Mouse (Mus musculus) G1E (cell line): ENCODE results near the gene Olfr357. TPM values are rescaled to one million over a fixed set of nuclear protein-coding genes. Genes with fewer than 3 reads are reported as not detected.

Experiments used
- ATAC-seq: 2 replicates; pipeline ENCODE4 v1.8.0; 2016; ENCODE audit warnings: mild to moderate bottlenecking; ENCODE audit not compliant: insufficient number of reproducible peaks, poor library complexity, low FRiP score, severe bottlenecking; ENCODE audit errors: extremely low read depth
- DNase-seq: peaks from one replicate; pipeline ENCODE4 v3.0.0; 2012; ENCODE audit warnings: low spot score
- H3K27me3 ChIP-seq: 2 replicates; pipeline ENCODE4 v1.6.1; 2012; ENCODE audit warnings: mild to moderate bottlenecking, low read length, inconsistent platforms; ENCODE audit not compliant: insufficient read depth
- H3K36me3 ChIP-seq: replicated peaks from 2 replicates; pipeline ENCODE3; 2012; ENCODE audit warnings: mild to moderate bottlenecking, inconsistent platforms
- H3K4me1 ChIP-seq: 2 replicates; pipeline ENCODE4 v1.6.1; 2012; ENCODE audit warnings: low read depth, low read length, inconsistent platforms, mixed read lengths; ENCODE audit not compliant: insufficient read depth
- H3K4me3 ChIP-seq: 2 replicates; pipeline ENCODE4 v1.5.1; 2012; ENCODE audit warnings: low read depth, mild to moderate bottlenecking, inconsistent platforms, low read length, moderate library complexity, mixed read lengths
- H3K9me3 ChIP-seq: replicated peaks from 2 replicates; pipeline ENCODE4 v1.6.1; 2012; ENCODE audit warnings: inconsistent platforms
- CTCF ChIP-seq: IDR thresholded peaks from 2 replicates; pipeline ENCODE4 v1.5.1; 2012; ENCODE audit warnings: low read depth, low read length, inconsistent platforms, mixed read lengths
- GATA1 ChIP-seq: IDR thresholded peaks from 2 replicates; pipeline ENCODE4 v1.6.1; 2012; ENCODE audit warnings: borderline replicate concordance, low read length, inconsistent platforms, mixed read lengths
- GATA2 ChIP-seq: IDR thresholded peaks from 2 replicates; pipeline ENCODE4 v1.6.1; 2012; ENCODE audit warnings: low read depth, low read length, inconsistent platforms, borderline replicate concordance
- POLR2AphosphoS5 ChIP-seq: IDR thresholded peaks from 2 replicates; pipeline ENCODE4 v1.6.1; 2012; ENCODE audit warnings: low read depth, low read length, inconsistent platforms; ENCODE audit not compliant: insufficient replicate concordance
- TAL1 ChIP-seq: conservative IDR thresholded peaks from 2 replicates; pipeline ENCODE4 v1.6.1; 2012; ENCODE audit warnings: low read depth, low read length, inconsistent platforms, mixed read lengths
- polyA plus RNA-seq: library from polyadenylated mRNA; stranded (reverse); fragments of >175 nt; gene quantifications from 2 replicates; pipeline ENCODE4 v1.2.3, GENCODE M21; 2012
- total RNA-seq, 2 experiments: library from RNA; stranded (forward) in 1 of 2; stranded (reverse) in 1 of 2; fragments of 200-1000 nt in 1 of 2; fragments of >200 nt in 1 of 2; fragmentation: Nextera tagmentation in 1 of 2; gene quantifications; 2 replicates each; pipeline ENCODE4 v1.2.3; 2014 to 2017

Olfr357 gene
- total RNA-seq (2014; fragmentation: Nextera tagmentation) (not detected in 2 replicates), total RNA-seq (2017) (0.06 and 0.11 TPM in 2 replicates), polyA plus RNA-seq (not detected in 2 replicates)

- H3K36me3 ChIP-seq, result no peaks in the 10 kb centered on the region
- DNase-seq (no peak), ATAC-seq (no peak)
- no peaks in the 10 kb centered on the region for H3K9me3 ChIP-seq
- no peaks in the 10 kb centered on the region for H3K4me1 ChIP-seq
- H3K27me3 ChIP-seq, result no peaks in the 10 kb centered on the region
- H3K4me3 ChIP-seq, result no peak within 1 kb of the TSS
- TF ChIP-seq GATA1 (no peak), POLR2AphosphoS5 (no peak), CTCF (no peak), GATA2 (no peak), TAL1 (no peak)
Observed at GRCm38 (mm10) chr2:36993527-36993926, at the start of gene Olfr357. Gene Olfr357, plus strand, starts transcription at chr2:36993827.

- no peak overlapping the region for H3K4me3 ChIP-seq
- no peaks in the 10 kb centered on the region for H3K4me1 ChIP-seq
- H3K27me3 ChIP-seq, result no peaks in the 10 kb centered on the region
- no peaks in the 10 kb centered on the region for H3K36me3 ChIP-seq
- TF ChIP-seq GATA1 (no peak), TAL1 (no peak), POLR2AphosphoS5 (no peak), GATA2 (no peak)
- ATAC-seq (no peak), DNase-seq (no peak)
- H3K9me3 ChIP-seq, result no peaks in the 10 kb centered on the region
Observed at GRCm38 (mm10) chr2:36997030-36997429, 3.4 kb downstream of the Olfr357 start.

GRCm38 (mm10) chr2:37009235-37009634 is 15.6 kb downstream of the Olfr357 start, which contains the start of gene Olfr358:
Gene Olfr358, minus strand, starts transcription at chr2:37009335.
- H3K4me3 ChIP-seq, result no peak within 1 kb of the TSS
- no peaks in the 10 kb centered on the region for H3K9me3 ChIP-seq
- H3K4me1 ChIP-seq, result no peaks in the 10 kb centered on the region
- ATAC-seq, result no peak
- H3K36me3 ChIP-seq, result no peaks in the 10 kb centered on the region
- no peak for TF ChIP-seq POLR2AphosphoS5
- no peak for TF ChIP-seq TAL1
- TF ChIP-seq CTCF, result no peak
- TF ChIP-seq GATA2, result no peak
- no peak for TF ChIP-seq GATA1
- no peaks in the 10 kb centered on the region for H3K27me3 ChIP-seq
- DNase-seq, result no peak

Other genes starting within 250 kb of the Olfr357 start
- not detected in 2 replicates for gene Olfr348, start 209.6 kb upstream of the Olfr357 start, total RNA-seq (2014; fragmentation: Nextera tagmentation)
- 0.06 and 0.11 TPM in 2 replicates for gene Olfr348, start 209.6 kb upstream of the Olfr357 start, total RNA-seq (2017)
- not detected in 2 replicates for gene Olfr348, start 209.6 kb upstream of the Olfr357 start, polyA plus RNA-seq
- not detected in 2 replicates for gene Olfr50, start 203.3 kb upstream of the Olfr357 start, total RNA-seq (2014; fragmentation: Nextera tagmentation)
- 0.05 and 0.06 TPM in 2 replicates for gene Olfr50, start 203.3 kb upstream of the Olfr357 start, total RNA-seq (2017)
- not detected in 2 replicates for gene Olfr50, start 203.3 kb upstream of the Olfr357 start, polyA plus RNA-seq
- not detected in 2 replicates for gene Olfr3, start 176.8 kb upstream of the Olfr357 start, total RNA-seq (2014; fragmentation: Nextera tagmentation)
- 0.11 and 0.12 TPM in 2 replicates for gene Olfr3, start 176.8 kb upstream of the Olfr357 start, total RNA-seq (2017)
- gene Olfr3, start 176.8 kb upstream of the Olfr357 start, polyA plus RNA-seq, result not detected in 2 replicates
- gene Olfr350, start 147.5 kb upstream of the Olfr357 start, total RNA-seq (2014; fragmentation: Nextera tagmentation), result not detected in 2 replicates
- gene Olfr350, start 147.5 kb upstream of the Olfr357 start, total RNA-seq (2017), result 0.22 and 0.23 TPM in 2 replicates
- gene Olfr350, start 147.5 kb upstream of the Olfr357 start, polyA plus RNA-seq, result not detected in 2 replicates
- not detected in 2 replicates for gene Olfr351, start 131.2 kb upstream of the Olfr357 start, total RNA-seq (2014; fragmentation: Nextera tagmentation)
- 0.16 and 0.41 TPM in 2 replicates for gene Olfr351, start 131.2 kb upstream of the Olfr357 start, total RNA-seq (2017)
- not detected in 2 replicates for gene Olfr351, start 131.2 kb upstream of the Olfr357 start, polyA plus RNA-seq
- not detected in 2 replicates for gene Olfr352, start 125.4 kb upstream of the Olfr357 start, total RNA-seq (2014; fragmentation: Nextera tagmentation)
- gene Olfr352, start 125.4 kb upstream of the Olfr357 start, total RNA-seq (2017), result 0.05 TPM in 1 of 2 replicates, not detected in the other
- gene Olfr352, start 125.4 kb upstream of the Olfr357 start, polyA plus RNA-seq, result not detected in 2 replicates
- gene Olfr353, start 100.9 kb upstream of the Olfr357 start, total RNA-seq (2014; fragmentation: Nextera tagmentation), result not detected in 2 replicates
- 0.05 and 0.12 TPM in 2 replicates for gene Olfr353, start 100.9 kb upstream of the Olfr357 start, total RNA-seq (2017)
- not detected in 2 replicates for gene Olfr353, start 100.9 kb upstream of the Olfr357 start, polyA plus RNA-seq
- not detected in 2 replicates for gene Olfr354, start 88.1 kb upstream of the Olfr357 start, total RNA-seq (2014; fragmentation: Nextera tagmentation)
- 0.16 and 0.17 TPM in 2 replicates for gene Olfr354, start 88.1 kb upstream of the Olfr357 start, total RNA-seq (2017)
- gene Olfr354, start 88.1 kb upstream of the Olfr357 start, polyA plus RNA-seq, result not detected in 2 replicates
- not detected in 2 replicates for gene Olfr355, start 64.9 kb upstream of the Olfr357 start, total RNA-seq (2014; fragmentation: Nextera tagmentation)
- gene Olfr355, start 64.9 kb upstream of the Olfr357 start, total RNA-seq (2017), result 0.06 and 0.11 TPM in 2 replicates
- gene Olfr355, start 64.9 kb upstream of the Olfr357 start, polyA plus RNA-seq, result not detected in 2 replicates
- not detected in 2 replicates for gene Olfr356, start 56.7 kb upstream of the Olfr357 start, total RNA-seq (2014; fragmentation: Nextera tagmentation)
- not detected in 2 replicates for gene Olfr356, start 56.7 kb upstream of the Olfr357 start, total RNA-seq (2017)
- not detected in 2 replicates for gene Olfr356, start 56.7 kb upstream of the Olfr357 start, polyA plus RNA-seq
- gene Olfr358, start 15.5 kb downstream of the Olfr357 start, total RNA-seq (2014; fragmentation: Nextera tagmentation), result not detected in 2 replicates
- gene Olfr358, start 15.5 kb downstream of the Olfr357 start, total RNA-seq (2017), result 0.05 and 0.06 TPM in 2 replicates
- gene Olfr358, start 15.5 kb downstream of the Olfr357 start, polyA plus RNA-seq, result not detected in 2 replicates
- not detected in 2 replicates for gene Olfr360, start 71.9 kb downstream of the Olfr357 start, total RNA-seq (2014; fragmentation: Nextera tagmentation)
- gene Olfr360, start 71.9 kb downstream of the Olfr357 start, total RNA-seq (2017), result 0.16 TPM in 1 of 2 replicates, not detected in the other
- gene Olfr360, start 71.9 kb downstream of the Olfr357 start, polyA plus RNA-seq, result not detected in 2 replicates
- not detected in 2 replicates for gene Olfr361, start 95.5 kb downstream of the Olfr357 start, total RNA-seq (2014; fragmentation: Nextera tagmentation)
- 0.06 and 0.11 TPM in 2 replicates for gene Olfr361, start 95.5 kb downstream of the Olfr357 start, total RNA-seq (2017)
- gene Olfr361, start 95.5 kb downstream of the Olfr357 start, polyA plus RNA-seq, result not detected in 2 replicates
- gene Olfr362, start 124.1 kb downstream of the Olfr357 start, total RNA-seq (2014; fragmentation: Nextera tagmentation), result not detected in 2 replicates
- gene Olfr362, start 124.1 kb downstream of the Olfr357 start, total RNA-seq (2017), result 0.16 TPM in 1 of 2 replicates, not detected in the other
- not detected in 2 replicates for gene Olfr362, start 124.1 kb downstream of the Olfr357 start, polyA plus RNA-seq
- gene Olfr364-ps1, start 145.5 kb downstream of the Olfr357 start, total RNA-seq (2014; fragmentation: Nextera tagmentation), result not detected in 2 replicates
- 0.06 and 0.27 TPM in 2 replicates for gene Olfr364-ps1, start 145.5 kb downstream of the Olfr357 start, total RNA-seq (2017)
- gene Olfr364-ps1, start 145.5 kb downstream of the Olfr357 start, polyA plus RNA-seq, result not detected in 2 replicates
- not detected in 2 replicates for gene Olfr365, start 194.4 kb downstream of the Olfr357 start, total RNA-seq (2014; fragmentation: Nextera tagmentation)
- 0.05 and 0.17 TPM in 2 replicates for gene Olfr365, start 194.4 kb downstream of the Olfr357 start, total RNA-seq (2017)
- not detected in 2 replicates for gene Olfr365, start 194.4 kb downstream of the Olfr357 start, polyA plus RNA-seq
- gene Olfr366, start 217.7 kb downstream of the Olfr357 start, total RNA-seq (2014; fragmentation: Nextera tagmentation), result not detected in 2 replicates
- 0.06 and 0.11 TPM in 2 replicates for gene Olfr366, start 217.7 kb downstream of the Olfr357 start, total RNA-seq (2017)
- gene Olfr366, start 217.7 kb downstream of the Olfr357 start, polyA plus RNA-seq, result not detected in 2 replicates